Mouse (Mus musculus) left cerebral cortex, adult 2 months (tissue): ENCODE data around the gene Prepl. TPM values are rescaled to one million over a fixed set of nuclear protein-coding genes. Genes with fewer than 3 reads are reported as not detected.

Experiments
- DNase-seq, 2 experiments: peaks; one replicate each; pipeline ENCODE4 v3.0.0; 2021 to 2022; ENCODE audit warnings: low spot score in 2 of 2, mixed read lengths in 1 of 2; ENCODE audit errors: extremely low spot score in 1 of 2
- H3K27ac ChIP-seq: fragments of 200-600 bp; 2 replicates; pipeline ENCODE4 v1.8.1; 2022
- H3K4me3 ChIP-seq: fragments of 200-600 bp; 2 replicates; pipeline ENCODE4 v1.8.1; 2022
- CTCF ChIP-seq: fragments of 200-600 bp; IDR thresholded peaks from 2 replicates; pipeline ENCODE4 v1.8.1; 2022; ENCODE audit warnings: antibody characterized with exemption, mild to moderate bottlenecking, moderate library complexity
- intact Hi-C: fragments of 180-260 bp; cut with DNase I; formaldehyde crosslinking; loops from one replicate; pipeline ENCODE4 v1.15.1; 2025
- total RNA-seq, 2 experiments: library from RNA; stranded (reverse); gene quantifications; 2 replicates each; pipeline ENCODE4 v1.2.3; 2021

Prepl gene
- total RNA-seq, 2 experiments from 2014 or later, result 370 to 404 TPM

DNA sequence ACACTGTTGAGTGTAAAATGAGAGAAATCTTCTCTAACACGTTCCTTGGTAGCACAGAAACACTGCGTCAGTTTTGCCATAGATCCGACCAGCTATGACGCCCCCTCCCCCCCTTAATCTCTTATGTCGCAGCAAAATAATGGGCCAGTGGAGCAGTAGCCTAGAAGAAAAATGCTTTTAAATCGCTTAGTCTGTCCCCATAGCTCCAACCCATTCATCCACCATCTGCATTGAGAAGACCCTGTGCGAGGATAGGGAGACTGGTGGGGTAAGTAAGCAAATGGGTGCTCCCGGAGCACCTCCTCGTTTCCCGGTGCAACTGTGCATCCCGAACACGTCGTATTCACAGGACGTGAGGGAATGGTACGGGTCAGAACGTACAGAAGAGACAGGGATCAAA is 420 bp downstream of the Prepl start:
- Histone ChIP-seq H3K4me3 (peak overlapping the region; percentile 83), H3K27ac (peak overlapping the region; percentile 99)
- DNase-seq, result no peak
- TF ChIP-seq CTCF, result no peak
- intact Hi-C loops, result loop anchor here (1.0 to 10.0 kb wide), 3 partner anchors 132 to 299 kb away; partner anchors contain the start of gene Lrpprc

DNA sequence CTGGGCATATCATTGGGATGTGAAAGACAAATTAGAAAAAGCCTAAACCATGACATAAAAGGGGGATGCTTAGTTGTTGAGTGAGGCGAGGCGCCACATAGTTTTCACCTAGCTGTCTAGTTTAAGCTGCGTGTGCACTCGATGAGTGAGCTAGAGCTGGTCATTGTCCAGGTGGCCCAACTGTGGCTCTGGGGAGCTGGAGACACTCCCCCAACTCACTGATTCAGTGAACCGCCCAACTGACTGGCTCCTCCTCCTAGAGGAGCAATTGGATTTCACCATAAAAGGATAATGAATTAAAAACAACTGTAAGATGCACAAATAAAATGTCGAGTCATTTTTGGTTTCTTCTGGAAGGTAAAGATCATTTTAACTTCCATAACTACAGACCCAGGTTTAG is 1.0 kb downstream of the Prepl start:
- peak overlapping the region; percentile 99 for H3K27ac ChIP-seq
- no peak for TF ChIP-seq CTCF
- H3K4me3 ChIP-seq, result peak overlapping the region; percentile 83
- intact Hi-C loops, result loop anchor here (10.0 kb wide), 1 partner anchor 214 kb away; no protein-coding TSS in a partner anchor
- no peak for DNase-seq

DNA sequence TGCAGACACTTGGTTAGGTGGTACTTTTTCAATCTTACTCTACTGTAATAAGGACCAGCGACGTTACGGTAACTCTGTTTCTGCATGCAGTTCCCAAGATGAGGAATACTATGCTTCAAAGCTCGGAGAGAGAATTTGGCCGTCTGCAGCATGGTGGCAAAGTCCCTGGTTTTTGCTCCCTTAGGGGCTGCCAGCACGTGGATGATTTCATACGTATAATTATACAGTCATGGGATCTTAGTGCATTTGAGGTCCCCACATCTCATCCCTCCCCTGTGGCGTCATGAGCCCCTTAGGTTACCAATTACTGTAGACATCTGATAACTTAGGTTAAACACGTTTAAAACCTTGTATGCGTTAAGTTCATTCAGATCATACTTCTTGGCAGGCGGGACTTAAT is 1.6 kb downstream of the Prepl start:
- Histone ChIP-seq H3K27ac (no peak overlapping the region), H3K4me3 (peak overlapping the region; percentile 83; the same call in 1 of the 2 replicates)
- TF ChIP-seq CTCF, result no peak
- intact Hi-C loops, result loop anchor here (10.0 kb wide), 1 partner anchor 214 kb away; no protein-coding TSS in a partner anchor
- DNase-seq, result no peak

DNA sequence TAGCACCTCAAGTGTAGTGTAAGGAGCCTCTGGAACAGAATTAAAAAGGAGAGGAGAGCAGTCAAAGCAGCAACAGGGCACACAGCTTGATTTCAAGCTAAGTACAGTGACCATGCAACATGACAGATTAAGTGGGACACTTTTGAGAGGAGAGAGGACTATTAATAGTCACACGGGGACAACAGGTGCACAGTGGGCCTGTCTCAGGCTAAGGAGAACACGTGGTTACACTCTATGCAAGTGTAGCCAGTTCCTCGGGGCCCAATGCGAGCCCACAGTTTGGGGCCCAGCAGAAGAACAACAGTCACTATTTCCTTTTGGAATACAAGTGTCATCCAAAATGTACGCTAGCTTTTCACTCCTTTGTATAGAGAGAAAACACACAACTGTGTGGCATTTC is 2.5 kb downstream of the Prepl start:
- TF ChIP-seq CTCF, result no peak
- peak overlapping the region; percentile 4; the same call in 1 of the 2 replicates for H3K4me3 ChIP-seq

DNA sequence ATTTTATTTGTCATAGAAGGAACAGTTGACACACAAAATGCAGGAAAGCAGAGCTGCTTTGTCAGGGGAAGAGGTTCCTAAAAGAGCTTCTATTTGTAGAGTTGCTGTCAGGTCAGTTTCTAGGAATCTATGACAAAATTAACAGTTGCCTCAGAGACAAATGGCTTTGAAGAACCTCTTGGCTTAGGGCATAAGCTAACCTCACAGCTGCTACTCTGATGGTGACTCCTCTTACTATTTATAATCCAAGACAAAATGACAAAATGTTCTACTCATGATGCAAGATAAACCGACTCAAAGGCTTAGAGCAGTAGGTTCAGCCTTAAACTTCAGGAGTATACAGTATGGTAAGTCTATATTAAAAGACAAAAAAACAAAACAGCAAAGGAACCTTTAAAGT is 3.5 kb downstream of the Prepl start:
- Histone ChIP-seq H3K4me3 (no peak overlapping the region), H3K27ac (no peak overlapping the region)
- TF ChIP-seq CTCF, result no peak
- no peak for DNase-seq
- intact Hi-C loops, result loop anchor here (10.0 kb wide), 1 partner anchor 212 kb away; no protein-coding TSS in a partner anchor

More for the DNA sequence above, 2.5 kb downstream of the Prepl start:
- intact Hi-C loops, result loop anchor here (10.0 kb wide), 1 partner anchor 213 kb away; no protein-coding TSS in a partner anchor
- DNase-seq, result no peak
- H3K27ac ChIP-seq, result no peak overlapping the region

DNA sequence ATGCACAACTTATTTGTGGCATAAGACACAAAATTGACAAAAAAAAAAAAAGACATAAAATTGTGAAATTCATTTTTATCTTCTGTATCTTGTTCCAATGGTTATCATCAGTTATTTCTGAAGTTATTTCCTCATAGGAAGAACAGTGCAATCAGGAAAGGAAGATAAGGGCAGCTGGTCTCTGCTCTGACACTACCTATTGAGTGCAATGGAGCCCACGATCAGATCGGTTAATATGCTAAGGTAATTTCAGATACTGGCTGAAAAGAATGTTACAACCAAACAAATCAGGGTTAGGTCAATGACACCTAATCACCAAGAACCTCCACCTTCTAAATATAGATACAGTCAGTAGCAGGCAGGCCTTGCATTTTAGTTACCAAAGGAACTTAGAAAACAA is 4.7 kb downstream of the Prepl start:
- no peak for DNase-seq
- Histone ChIP-seq H3K27ac (no peak overlapping the region), H3K4me3 (no peak overlapping the region)
- TF ChIP-seq CTCF, result no peak
- intact Hi-C loops, result loop anchor here (10.0 kb wide), 1 partner anchor 211 kb away; no protein-coding TSS in a partner anchor

- no peak overlapping the region for H3K4me3 ChIP-seq
- DNase-seq, result no peak
- TF ChIP-seq CTCF, result no peak
- H3K27ac ChIP-seq, result no peak overlapping the region
- intact Hi-C loops, result loop anchor here (10.0 kb wide), 1 partner anchor 206 kb away; no protein-coding TSS in a partner anchor
Observed at GRCm38 (mm10) chr17:85080781-85081180, 9.3 kb downstream of the Prepl start.

DNA sequence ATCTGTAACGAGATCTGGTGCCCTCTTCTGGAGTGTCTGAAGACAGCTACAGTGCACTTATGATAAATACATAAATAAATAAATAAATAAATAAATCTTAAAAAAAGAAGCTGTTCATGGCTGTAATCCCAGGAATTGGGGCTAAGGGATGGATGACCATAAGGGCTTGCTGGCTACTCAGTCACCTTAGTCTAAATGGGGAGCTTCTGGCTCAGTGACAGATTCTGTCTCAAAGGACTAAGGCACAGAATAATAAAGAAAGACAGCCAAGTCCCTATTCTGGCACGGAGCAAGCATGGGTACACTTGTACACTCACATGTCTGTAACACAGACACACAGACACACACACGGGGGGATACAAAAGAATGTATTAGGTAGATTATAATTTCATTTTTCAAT is 10.8 kb downstream of the Prepl start:
- Histone ChIP-seq H3K27ac (no peak overlapping the region), H3K4me3 (no peak overlapping the region)
- TF ChIP-seq CTCF, result no peak; the same call in 1 of the 2 replicates
- no peak for DNase-seq
- intact Hi-C loops, result no loop called here

GRCm38 (mm10) chr17:85074083-85074482 is 16.0 kb downstream of the Prepl start:
- DNase-seq, result no peak
- H3K27ac ChIP-seq, result no peak overlapping the region
- intact Hi-C loops, result no loop called here

GRCm38 (mm10) chr17:85073214-85073613 is 16.8 kb downstream of the Prepl start:
- intact Hi-C loops, result no loop called here
- no peak overlapping the region for H3K4me3 ChIP-seq
- no peak overlapping the region for H3K27ac ChIP-seq
- DNase-seq, result no peak
- no peak for TF ChIP-seq CTCF

More at GRCm38 (mm10) chr17:85074083-85074482, 16.0 kb downstream of the Prepl start:
- no peak for TF ChIP-seq CTCF
- H3K4me3 ChIP-seq, result no peak overlapping the region

- Histone ChIP-seq H3K27ac (no peak overlapping the region), H3K4me3 (no peak overlapping the region)
- no peak for TF ChIP-seq CTCF
- no peak for DNase-seq
- intact Hi-C loops, result no loop called here
Observed at GRCm38 (mm10) chr17:85072383-85072782, 17.7 kb downstream of the Prepl start.

DNA sequence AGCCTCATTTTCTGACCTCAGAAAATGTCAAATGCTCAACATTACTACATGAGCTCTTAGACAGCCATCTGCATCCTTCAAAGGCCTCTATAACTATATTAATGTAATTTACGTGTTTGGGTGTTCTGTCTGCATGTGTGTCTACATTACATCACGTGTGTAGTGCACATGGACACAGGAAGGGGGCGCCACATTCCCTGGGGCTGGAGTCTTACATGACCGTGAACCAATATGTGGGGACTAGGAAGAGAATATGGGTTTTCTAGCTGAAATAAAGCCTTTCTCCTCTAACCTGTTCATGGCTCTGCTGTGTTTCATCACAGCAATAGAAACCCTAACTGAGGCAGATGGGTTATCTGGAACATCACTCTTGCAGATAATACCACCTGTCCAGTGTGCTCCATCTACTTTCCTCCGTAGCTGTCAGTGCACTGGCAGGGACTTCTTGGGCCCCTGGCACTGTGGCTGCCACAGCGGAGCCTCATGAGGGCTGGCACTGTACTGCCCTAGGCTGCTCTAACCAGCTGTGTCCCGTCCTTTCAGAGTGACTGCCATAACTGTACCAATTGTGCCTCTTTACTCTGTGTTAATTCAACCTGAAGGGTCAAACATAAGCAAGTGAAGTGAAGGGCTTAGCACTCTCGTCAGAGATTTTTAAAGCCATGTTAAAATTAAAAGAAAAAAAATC is 18.8 kb downstream of the Prepl start:
- no peak overlapping the region for H3K4me3 ChIP-seq
- peak; percentile 46 for TF ChIP-seq CTCF
- no peak overlapping the region for H3K27ac ChIP-seq
- intact Hi-C loops, result no loop called here
- no peak for DNase-seq
